Mouse (Mus musculus): ENCODE data around the gene Gm10959. TPM values are rescaled to one million over a fixed set of nuclear protein-coding genes. Genes with fewer than 3 reads are reported as not detected.

Gene Gm10959
- polyA plus RNA-seq, 1 experiment from 2014 or later: not detected

DNA sequence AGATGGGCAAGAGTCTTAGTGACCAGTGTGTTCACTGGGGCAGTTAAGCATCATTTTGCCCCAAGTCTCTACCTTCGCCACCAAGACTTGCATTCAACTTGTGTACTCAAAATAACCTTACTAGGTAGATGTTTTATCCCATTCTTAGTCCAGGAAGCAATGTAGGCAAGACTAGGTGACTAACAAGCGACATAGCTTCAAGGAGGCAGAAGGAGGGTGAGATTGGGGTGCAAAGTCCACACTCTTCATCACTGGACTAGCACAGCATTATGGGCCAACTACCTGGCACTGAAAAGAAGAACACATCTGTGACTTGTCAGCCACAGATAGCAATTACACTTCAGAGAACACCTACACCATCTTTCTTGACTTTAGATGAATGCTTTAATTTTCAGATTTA is 42.3 kb downstream of the Gm10959 start:
- Histone ChIP-seq H3K27ac (ENCODE audit: low read depth, low read length) (no peak overlapping the region), H3K9me3 (ENCODE audit: control insufficient read depth, low read length) (no peaks in the 10 kb centered on the region), H3K9ac (ENCODE audit: low read length) (no peak overlapping the region), H3K4me3 (ENCODE audit: low read depth, low read length) (no peak overlapping the region), H3K4me1 (ENCODE audit: control insufficient read depth, insufficient read depth, low read length) (no peaks in the 10 kb centered on the region), H3K27me3 (ENCODE audit: control insufficient read depth, insufficient read depth, low read length) (no peaks in the 10 kb centered on the region), H3K36me3 (ENCODE audit: control insufficient read depth, insufficient read depth, low read length) (no peaks in the 10 kb centered on the region), H3K4me2 (ENCODE audit: low read depth) (no peak overlapping the region)
- no peak for DNase-seq (ENCODE audit: low spot score)
- no peak for ATAC-seq (ENCODE audit: insufficient read depth, low FRiP score, low TSS enrichment)
- WGBS: 84% methylated on average over 2 of the region's 2 CpGs

DNA sequence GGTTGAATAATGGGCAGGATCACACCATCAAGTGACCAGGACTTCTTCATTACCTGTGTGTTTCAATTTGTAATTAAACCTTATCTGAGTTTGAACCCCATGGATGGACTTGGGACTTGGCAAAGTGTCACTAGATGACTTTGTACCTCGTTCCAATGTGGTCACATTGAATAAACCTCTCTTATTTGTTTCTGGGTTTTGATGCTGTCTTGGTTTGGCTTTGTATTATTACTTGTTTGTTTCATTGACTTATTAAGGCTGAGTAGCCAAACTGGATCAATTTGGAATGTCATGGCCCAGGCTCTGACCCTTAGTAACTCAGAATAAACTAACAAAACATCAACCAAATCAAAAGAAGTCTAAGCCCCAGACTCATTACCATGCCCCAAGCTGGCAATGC is 47.6 kb downstream of the Gm10959 start:
- WGBS: 79% methylated on average over 1 of the region's 1 CpGs
- H3K9ac ChIP-seq (ENCODE audit: low read length): no peak overlapping the region
- DNase-seq (ENCODE audit: low spot score): no peak
- no peaks in the 10 kb centered on the region for H3K36me3 ChIP-seq (ENCODE audit: control insufficient read depth, insufficient read depth, low read length)
- H3K4me3 ChIP-seq (ENCODE audit: low read depth, low read length): no peak overlapping the region
- H3K27ac ChIP-seq (ENCODE audit: low read depth, low read length): no peak overlapping the region
- no peaks in the 10 kb centered on the region for H3K27me3 ChIP-seq (ENCODE audit: control insufficient read depth, insufficient read depth, low read length)
- no peaks in the 10 kb centered on the region for H3K9me3 ChIP-seq (ENCODE audit: control insufficient read depth, low read length)
- no peak for ATAC-seq (ENCODE audit: insufficient read depth, low FRiP score, low TSS enrichment)
- H3K4me1 ChIP-seq (ENCODE audit: control insufficient read depth, insufficient read depth, low read length): no peaks in the 10 kb centered on the region
- no peak overlapping the region for H3K4me2 ChIP-seq (ENCODE audit: low read depth)

DNA sequence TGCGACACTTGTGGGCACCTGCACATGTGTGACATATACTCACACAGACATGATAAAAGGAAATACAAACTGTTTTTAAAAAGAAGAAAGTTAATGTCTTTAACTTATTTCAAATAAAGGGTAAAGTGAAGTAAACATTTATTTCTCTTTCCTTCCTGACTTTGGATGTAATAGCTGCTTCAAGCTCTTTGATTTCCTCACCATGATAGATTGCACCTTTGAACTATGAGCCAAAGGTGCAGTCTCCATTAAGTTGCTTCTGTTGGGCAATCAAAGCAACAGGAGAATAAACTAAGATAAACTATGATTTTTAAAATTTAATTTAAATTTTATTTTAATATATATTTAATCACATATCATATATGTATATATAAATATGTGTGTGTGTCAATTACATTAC is 50.9 kb downstream of the Gm10959 start:
- Histone ChIP-seq H3K9me3 (ENCODE audit: control insufficient read depth, low read length) (no peaks in the 10 kb centered on the region), H3K36me3 (ENCODE audit: control insufficient read depth, insufficient read depth, low read length) (no peaks in the 10 kb centered on the region), H3K27ac (ENCODE audit: low read depth, low read length) (no peak overlapping the region), H3K9ac (ENCODE audit: low read length) (no peak overlapping the region), H3K4me3 (ENCODE audit: low read depth, low read length) (no peak overlapping the region), H3K4me2 (ENCODE audit: low read depth) (no peak overlapping the region), H3K4me1 (ENCODE audit: control insufficient read depth, insufficient read depth, low read length) (no peaks in the 10 kb centered on the region), H3K27me3 (ENCODE audit: control insufficient read depth, insufficient read depth, low read length) (no peaks in the 10 kb centered on the region)
- 100% methylated on average over 1 of the region's 1 CpGs for WGBS
- DNase-seq (ENCODE audit: low spot score) (no peak), ATAC-seq (ENCODE audit: insufficient read depth, low FRiP score, low TSS enrichment) (no peak)

DNA sequence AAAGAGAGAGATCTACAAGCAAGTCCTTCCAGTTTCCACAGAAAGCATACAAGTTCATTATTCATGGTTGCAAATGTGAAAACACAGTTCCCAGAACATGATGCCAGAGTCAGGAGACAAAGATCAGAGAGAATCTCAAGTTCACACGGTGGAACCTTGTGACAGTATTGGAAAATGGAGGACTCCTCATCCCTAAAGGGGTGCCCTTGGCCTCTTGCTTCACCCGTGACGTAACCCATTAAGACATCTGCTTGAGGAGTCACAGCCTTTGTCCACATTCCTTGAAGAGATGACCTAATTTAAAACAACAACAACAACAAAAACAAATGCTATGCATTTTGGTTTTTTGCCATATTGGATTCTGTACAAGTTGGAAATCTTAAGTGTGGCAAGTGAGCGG is 54.1 kb downstream of the Gm10959 start:
- 86% methylated on average over 4 of the region's 4 CpGs for WGBS

More for the DNA sequence above, 54.1 kb downstream of the Gm10959 start:
- Histone ChIP-seq H3K4me2 (ENCODE audit: low read depth) (no peak overlapping the region), H3K9ac (ENCODE audit: low read length) (no peak overlapping the region), H3K9me3 (ENCODE audit: control insufficient read depth, low read length) (no peaks in the 10 kb centered on the region), H3K27ac (ENCODE audit: low read depth, low read length) (no peak overlapping the region), H3K4me1 (ENCODE audit: control insufficient read depth, insufficient read depth, low read length) (no peaks in the 10 kb centered on the region), H3K27me3 (ENCODE audit: control insufficient read depth, insufficient read depth, low read length) (no peaks in the 10 kb centered on the region), H3K4me3 (ENCODE audit: low read depth, low read length) (no peak overlapping the region), H3K36me3 (ENCODE audit: control insufficient read depth, insufficient read depth, low read length) (no peaks in the 10 kb centered on the region)
- DNase-seq (ENCODE audit: low spot score) (no peak), ATAC-seq (ENCODE audit: insufficient read depth, low FRiP score, low TSS enrichment) (no peak)

Other genes with a start within 250 kb of the Gm10959 start
- 2.8 and 3.2 TPM in 2 replicates for gene Pde5a, start 190.4 kb downstream of the Gm10959 start, polyA plus RNA-seq (2014; fragmentation: Nextera tagmentation; extraction: Ambion mirVana)
- not detected in 2 replicates for gene Fabp2, start 24.3 kb downstream of the Gm10959 start, polyA plus RNA-seq (2014; fragmentation: Nextera tagmentation; extraction: Ambion mirVana)
- 75.1 and 81.7 TPM in 2 replicates for gene 1810037I17Rik, start 4.8 kb upstream of the Gm10959 start, polyA plus RNA-seq (2014; fragmentation: Nextera tagmentation; extraction: Ambion mirVana)
- gene Usp53, start 65.2 kb upstream of the Gm10959 start, polyA plus RNA-seq (2014; fragmentation: Nextera tagmentation; extraction: Ambion mirVana): 4.5 and 6.0 TPM in 2 replicates
- gene Myoz2, start 115.7 kb upstream of the Gm10959 start, polyA plus RNA-seq (2014; fragmentation: Nextera tagmentation; extraction: Ambion mirVana): 3.9 and 4.0 TPM in 2 replicates